Mouse (Mus musculus): ENCODE results near the gene Pi4ka.

Gene Pi4ka

DNA sequence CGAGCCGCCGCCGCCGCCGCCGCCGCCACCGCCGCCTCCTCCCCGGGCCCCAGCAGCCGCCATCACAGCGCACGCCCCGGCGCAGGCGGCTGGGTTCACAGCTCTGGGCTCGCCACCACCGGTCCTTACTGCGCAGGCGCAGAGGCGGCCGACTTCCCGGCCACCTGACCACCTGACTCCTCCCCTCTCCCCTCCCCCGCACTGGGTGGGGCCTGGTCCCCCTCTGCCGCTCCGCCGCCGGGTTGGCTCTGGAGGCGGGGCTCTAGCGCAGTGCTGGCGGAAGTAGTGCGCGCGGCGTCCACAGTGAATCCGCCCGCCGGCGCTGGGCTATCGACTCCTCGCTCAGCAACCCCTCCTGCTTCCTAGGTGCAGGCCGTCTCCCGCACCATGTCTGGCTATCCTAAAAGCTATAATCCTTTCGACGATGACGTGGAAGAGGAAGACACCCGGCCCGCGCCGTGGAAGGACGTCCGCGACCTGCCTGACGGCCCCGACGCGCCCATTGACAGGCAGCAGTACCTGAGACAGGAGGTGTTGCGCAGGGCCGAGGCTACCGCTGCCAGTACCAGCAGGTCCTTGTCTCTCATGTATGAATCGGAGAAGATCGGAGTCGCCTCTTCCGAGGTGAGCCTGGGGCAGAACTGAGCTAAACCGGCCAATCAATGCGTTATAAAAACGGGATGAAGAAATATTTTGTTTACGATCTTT is at the start of gene Pi4ka, which contains the start of gene Snap29:
Gene Pi4ka, minus strand, starts transcription at position 579 of the 708 bp plus-strand sequence.
Gene Snap29, plus strand, starts transcription at position 251 of the 708 bp plus-strand sequence.
- DNase-seq: peak; percentile 100

DNA sequence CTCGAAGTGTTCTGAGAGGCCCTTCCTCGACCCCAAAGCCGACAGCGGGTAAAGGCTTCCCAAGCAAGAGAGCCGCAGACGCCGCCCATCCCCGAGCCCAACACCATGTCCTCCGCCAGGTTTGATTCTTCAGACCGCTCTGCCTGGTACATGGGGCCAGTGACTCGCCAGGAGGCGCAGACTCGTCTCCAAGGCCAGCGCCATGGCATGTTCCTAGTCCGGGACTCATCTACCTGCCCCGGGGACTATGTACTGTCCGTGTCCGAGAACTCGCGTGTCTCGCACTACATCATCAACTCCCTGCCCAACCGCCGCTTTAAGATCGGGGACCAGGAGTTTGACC is 46.2 kb upstream of the Pi4ka start:
- DNase-seq: no peak

DNA sequence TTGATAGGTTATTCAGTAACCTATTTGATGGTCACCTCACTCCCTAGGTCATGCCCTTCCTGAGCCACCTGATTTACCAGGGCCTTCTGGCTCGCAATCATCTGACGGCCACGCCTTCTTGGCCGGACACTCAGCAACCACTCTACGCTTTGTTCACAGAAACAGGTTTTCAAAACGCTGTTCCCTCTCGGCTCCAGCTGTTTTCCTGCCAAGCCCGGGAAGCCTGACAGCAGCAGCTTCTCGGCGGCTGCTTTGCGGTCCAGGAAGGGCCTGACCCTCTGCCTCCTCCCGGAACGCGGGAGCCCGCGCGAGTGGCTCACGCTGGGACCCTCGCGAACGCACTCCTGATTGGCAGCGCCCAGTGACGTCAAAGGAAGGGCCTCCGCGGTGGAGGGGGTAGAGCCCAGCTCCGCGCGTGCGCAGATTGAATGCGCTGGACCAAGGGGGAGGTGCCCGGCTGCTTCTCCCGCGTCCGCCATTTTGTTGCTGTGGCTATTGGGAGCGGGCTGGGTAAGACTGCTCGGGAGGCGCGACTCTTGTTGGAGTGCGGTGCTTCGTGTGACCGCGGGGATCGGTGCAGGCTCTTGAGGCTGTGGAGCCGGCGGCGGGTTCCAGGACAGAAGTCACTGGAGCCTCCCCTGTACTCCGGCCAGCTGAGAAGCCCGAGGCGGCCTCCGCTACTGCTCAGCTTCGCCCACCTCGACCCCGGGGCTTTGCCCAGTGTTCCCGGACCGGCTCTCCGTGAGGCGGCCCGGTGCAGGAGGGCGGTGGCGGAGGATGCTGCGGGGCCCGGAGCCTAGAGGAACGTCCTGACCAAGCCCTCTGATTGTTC is 45.6 kb upstream of the Pi4ka start, which contains the start of gene Crkl:
Gene Crkl, plus strand, starts transcription at position 447 of the 832 bp plus-strand sequence.
- DNase-seq: peak; percentile 100

DNA sequence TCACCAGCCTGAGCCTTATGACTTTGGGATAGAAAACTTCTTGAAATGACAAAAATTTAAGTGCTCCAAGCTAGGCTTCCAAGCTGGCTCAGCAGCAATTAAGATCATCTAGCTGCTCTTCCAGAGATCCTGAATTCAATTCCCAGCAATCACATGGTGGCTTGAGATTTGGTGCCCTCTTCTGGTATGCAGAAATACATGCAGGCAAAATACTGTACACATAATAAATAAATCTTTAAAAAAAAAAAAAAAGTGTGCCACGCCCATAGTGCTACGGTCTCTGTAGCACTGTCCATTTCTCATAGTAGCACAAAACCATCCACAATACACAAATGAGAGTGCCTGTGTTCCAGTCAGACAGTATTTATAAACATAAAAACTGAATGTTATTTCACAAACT is 26.5 kb upstream of the Pi4ka start:
- DNase-seq: no peak

DNA sequence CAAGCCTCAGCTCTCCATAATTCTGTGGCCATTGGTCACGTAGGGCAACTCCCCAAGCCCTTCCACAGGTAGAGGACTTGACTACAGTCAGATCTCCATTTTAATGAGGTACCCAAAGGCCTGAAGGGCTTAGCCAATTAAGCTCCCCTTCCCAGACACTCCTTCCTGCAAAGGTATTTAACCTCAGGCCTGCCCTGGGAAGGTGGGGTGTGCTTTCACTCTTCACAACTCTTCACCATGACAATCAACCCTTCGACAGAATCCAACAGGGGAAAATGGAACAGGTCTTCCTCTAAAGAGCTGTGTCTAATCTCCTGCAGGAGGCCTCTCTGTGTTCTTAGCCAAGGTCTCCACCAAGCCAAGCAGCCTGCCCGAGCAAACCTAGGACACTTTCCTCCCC is 16.9 kb upstream of the Pi4ka start:
- DNase-seq: no peak

DNA sequence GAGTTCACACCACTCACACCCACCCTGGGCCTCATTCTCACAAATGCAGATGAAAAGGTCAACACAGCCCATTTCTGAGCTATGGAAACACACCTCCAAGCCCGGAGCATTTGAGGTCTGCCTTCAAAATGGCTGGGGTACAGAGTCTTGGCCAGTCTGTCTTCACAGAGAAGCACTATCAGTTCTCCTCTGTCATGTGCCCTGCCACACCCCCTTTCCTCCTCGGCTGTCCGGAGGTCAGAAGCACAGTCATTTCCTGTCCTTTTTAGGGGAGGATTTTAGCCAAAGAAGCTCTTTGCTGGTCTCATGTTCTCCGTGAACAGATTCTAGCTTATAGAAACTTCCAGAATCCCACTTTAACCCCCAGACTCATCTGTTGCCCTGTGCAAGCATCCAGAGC is 4.1 kb upstream of the Pi4ka start:
- DNase-seq: peak; percentile 96

DNA sequence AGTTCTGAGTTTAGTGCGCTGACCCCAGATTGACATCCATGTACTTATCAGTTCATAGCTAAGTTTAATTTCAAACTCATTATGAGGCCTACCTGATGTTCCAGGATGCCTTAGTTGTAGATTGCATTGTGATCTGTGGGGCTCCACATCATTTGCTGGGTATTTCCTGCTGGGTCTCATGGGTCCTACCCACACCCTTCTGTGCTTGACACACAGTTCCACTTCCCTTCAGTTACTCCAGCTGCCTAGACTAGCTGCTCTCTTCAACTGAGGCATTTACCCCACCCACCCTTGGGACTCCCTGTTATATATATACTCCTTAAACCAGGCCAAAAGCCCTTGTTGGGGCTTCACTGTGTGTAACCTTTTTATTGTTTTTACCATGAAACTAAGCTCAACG is 2.9 kb upstream of the Pi4ka start:
- peak; percentile 96 for DNase-seq

DNA sequence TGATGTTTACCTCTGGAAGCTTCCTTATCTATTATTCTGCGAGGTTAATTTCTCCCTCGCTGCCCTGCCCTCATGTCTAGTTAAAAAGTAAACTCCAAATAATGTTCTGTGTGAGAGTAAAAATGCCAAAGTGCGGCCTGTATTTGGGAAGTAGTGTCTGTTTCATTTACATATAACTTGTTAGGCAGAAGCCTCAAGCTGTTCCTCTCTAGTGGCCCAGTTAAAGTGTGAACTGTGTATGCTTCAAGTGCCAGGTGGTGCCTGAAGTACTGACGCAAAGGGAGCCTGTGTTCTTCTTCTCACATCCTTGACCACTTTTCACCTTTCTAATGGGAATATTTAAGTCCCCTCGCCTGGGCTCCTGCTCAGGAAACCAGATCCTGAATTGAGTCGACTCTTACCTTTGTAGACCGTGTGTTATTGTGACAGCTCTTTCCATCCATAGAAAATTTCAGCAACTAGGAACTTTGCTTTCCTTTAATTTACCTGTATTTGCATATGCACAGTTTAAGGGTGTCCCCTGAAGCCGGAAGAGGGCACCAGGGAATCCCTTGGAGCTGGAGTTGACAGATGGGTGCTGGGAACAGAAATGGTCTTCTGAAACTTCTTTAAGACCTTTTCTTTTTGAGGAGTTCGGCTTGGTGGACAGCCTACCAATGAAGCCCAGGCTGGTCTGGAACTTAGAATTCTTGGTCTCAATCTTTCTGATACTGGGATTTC is 558 bp upstream of the Pi4ka start:
- peak; percentile 83 for DNase-seq

DNA sequence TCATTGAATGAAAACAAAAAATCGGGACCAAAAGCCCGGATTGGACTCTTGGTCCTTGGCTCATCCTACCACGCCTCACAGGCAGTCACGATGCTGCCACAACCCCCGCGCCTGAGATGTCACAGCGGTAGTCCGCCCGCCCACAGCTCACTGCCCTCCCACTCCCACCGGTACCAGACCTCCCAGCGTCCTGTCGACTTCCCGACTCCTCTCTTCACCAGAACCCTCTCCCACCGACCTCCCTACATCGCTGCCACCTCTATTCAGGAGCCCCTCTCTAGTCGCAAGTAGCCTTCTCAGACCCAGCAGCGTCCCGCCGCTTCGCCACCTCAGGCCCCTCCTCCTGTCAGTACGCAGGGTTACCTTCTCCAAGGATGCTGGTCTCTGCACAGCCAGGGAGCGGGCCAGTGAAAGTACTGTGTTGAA is 830 bp downstream of the Pi4ka start:
- DNase-seq: no peak

DNA sequence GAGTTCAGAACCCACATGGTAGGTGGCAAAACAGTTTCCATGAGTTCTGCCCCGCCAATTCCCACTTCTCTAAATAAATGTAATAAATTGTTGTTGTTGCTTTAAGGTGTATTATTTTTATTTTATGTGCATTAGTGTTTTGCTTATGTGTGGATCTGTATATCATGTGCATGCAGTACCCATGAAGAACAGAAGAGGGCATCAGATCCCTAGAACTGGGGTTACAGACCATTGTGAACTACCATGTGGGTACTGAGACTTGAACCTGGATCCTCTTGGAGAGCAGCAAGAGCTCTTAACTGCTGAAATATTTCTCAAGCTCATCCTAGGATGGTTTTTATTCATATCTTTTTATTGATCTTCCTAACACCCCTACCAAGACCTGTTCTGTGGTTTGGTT is 3.3 kb downstream of the Pi4ka start:
- DNase-seq: no peak

DNA sequence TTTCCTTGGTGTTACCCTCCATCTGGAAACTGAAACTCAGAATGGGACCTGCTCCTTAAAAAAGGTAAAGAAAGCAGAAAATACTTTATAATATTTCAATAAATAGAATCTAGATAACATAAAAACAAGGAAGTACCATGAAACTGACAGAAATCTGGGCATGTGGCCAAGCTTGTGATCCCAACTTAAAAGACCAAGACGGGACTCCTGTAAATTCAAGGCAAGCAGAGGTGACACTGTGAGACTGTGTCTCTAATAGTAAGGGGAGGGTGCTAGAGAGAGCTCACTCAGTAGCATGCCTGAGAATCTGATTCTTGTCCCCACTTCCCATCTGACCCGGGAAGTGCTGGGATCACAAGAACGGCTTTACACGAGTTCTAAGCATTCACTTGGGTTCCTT is 13.3 kb downstream of the Pi4ka start:
- DNase-seq: peak; percentile 87

DNA sequence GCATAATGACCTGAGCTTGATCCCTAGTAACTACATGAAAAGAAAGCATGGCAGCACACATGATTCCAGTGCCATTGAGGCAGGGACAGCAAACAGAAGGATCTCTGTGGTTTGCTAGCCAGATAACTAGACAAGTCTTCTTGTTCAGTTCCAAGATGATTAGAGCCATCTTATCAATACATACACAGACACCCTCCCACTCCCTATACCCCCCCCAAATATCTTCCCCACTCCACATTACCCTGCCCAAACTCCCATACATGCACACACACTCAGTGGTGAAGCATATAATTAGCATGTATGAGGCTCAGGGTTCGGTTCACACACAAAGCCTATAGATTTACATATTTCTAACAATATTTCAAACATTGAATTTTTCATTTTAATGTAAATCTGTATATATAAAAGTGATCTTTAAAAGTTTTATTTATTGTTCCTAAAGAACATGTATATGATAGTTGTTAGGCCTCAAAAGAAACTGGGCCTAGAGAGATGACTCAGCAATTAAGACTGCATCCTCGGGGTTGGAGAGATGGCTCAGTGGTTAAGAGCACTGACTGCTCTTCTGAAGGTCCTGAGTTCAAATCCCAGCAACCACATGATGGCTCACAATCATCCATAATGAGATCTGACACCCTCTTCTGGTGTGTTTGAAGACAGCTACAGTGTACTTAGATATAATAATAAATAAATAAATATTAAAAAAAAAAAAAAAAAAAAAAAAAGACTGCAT is 22.4 kb downstream of the Pi4ka start:
- peak; percentile 41 for DNase-seq

DNA sequence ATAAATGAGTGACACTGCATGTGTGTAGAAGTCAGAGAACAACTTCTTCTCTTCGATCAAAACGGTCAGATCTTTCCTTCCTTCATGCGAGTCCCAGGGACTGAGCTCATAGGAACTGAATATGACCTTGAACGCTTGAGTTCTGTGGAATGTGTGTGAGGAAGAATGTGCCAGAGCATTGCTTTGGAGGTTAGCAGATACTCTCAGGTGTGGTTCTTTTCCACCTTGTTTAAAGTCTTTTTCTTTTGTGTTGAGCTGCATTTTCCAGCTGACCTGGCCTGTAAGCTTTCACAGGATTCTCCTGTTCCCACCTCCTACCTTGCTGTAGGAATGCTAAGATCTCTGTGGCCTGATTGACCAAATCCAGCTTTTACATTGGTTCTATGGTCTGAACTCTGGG is 23.8 kb downstream of the Pi4ka start:
- peak; percentile 25 for DNase-seq

DNA sequence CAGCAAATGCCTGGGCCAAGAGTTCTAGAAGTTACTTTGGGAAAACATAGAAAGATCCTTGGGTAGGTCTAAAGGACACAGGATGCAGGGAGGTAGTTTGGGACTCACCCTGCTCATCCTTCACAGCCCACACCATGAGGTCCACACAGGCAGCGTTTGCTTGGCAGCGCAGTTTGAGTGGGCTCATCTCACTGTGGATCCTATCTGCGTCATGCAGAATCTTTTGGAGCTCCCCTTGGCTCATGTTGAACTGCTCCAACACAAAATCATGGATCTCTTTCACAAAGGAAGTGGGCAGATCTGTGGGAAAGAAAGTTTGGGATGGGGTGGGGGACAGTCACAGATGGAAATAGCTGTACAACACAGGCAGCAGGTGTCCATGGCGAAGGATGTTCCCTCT is 47.3 kb downstream of the Pi4ka start:
- no peak for DNase-seq

DNA sequence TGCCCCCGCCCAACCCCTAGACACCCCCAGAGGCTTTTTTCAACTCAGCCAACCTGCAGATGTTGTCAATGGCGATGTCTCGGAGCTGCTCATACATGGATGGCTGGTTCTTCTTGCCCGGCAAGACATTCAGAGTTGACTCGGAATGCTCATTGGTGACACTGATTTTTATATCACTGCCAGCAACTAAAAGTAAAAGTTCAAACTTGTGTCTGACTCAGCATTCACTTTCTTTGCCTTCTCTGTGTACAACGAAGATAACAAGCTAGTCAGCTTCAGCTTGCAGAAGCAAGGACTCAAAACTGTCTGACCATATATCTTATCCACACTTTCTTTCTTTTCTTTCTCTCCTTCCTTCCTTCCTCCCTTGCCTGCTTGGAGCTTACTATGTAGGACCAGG is 50.1 kb downstream of the Pi4ka start:
- no peak for DNase-seq

DNA sequence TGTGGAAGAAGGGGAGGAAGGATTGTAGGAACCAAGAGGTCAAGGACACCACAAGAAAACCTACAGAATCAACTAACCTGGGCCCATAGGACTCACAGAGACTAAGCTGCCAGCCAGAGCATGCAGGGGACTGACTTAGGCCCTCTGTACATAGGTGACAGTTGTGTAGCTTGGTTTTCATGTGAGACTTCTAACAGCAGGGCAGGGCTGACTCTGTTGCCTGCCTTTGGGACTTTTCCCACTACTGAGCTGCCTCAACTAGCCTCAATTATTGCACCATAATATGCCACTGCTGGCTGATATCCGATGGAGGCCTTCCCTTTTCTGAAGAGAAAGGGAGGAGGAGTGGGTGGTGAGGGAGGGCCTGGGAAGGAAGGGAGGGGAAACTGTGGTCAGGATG is 59.3 kb downstream of the Pi4ka start:
- peak; percentile 53 for DNase-seq

DNA sequence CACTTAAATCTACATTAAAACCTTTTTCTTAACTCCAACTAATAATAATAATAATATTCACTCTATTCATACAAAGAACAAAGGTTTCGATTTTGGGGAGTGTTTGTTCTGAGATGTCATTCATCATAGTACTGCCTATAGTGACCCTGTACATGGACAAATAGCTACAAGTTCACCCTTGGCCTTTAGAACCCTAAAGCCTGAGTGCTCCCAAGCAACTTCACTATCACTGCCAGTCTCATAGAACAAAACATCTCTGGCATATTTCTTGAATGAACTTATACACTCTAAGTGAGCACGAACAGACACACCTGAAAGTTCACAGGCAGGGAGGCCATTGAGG is 60.3 kb downstream of the Pi4ka start:
- no peak for DNase-seq

DNA sequence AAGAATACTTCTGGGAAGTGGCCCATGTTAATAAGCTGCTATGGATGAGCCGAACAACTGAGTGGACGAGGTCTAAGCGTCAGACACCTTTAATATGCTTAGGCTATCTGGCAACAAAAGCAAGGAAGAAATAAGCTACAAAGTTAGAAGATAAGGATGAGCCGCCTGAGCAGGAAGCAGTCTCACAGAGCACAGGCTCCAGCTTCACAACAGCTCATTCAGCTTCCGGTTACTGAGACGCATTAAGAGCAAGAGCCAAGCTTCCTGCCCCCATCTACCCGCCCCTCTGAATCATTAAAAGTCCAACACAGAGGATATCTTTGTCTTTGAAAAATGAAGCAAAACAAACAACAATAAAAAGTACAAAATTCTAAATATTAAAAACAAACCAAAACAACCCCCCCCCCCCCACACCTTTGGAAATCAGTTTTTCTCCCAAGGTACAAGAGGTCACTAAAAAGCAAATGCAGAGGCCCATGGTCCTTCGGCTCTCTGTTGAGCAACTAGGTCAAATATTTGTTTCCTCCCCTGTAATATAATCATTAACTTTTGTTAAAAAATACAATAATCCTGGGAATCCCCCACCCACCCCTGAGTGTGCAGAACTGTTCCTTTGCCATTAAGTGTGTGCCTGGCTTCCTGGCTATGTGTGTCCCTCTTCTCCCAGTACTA is 60.8 kb downstream of the Pi4ka start:
- DNase-seq: peak; percentile 61

DNA sequence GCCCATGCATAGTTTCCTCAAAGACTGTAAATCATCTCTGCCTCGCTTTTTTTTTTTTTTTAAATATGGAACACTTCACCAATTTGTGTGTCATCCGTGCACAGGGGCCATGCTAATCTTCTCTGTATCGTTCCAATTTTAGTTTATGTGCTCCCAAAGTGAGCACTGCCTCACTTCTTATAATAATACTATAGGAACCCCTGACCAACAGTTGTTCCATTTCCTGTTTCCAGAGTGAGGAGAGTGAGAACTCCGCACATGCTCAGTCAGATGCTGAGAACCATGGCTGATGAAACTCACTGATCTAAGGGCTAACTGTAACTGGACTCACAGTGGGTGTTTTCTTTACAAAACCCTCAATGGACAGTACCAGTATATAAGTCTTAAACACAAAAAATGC is 64.3 kb downstream of the Pi4ka start:
- peak; percentile 42 for DNase-seq

DNA sequence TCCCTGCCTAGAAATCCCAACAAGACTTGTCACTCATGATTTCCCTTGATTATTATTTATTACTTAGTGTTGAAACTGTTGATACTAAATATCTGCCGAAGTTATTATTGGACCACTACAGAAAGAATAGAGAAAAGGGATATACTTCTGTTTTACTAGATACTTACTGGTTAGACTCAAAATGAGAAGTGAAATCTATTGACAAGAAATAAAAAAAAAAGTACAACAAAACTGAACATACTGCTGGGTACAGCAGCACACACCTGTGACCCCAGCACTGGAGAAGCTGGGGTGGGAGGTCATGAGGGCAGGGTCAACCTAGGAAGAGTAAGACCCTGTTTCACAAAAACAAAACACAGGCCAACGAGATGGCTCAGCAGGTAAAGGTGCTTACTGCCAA is 65.4 kb downstream of the Pi4ka start:
- peak; percentile 35 for DNase-seq

DNA sequence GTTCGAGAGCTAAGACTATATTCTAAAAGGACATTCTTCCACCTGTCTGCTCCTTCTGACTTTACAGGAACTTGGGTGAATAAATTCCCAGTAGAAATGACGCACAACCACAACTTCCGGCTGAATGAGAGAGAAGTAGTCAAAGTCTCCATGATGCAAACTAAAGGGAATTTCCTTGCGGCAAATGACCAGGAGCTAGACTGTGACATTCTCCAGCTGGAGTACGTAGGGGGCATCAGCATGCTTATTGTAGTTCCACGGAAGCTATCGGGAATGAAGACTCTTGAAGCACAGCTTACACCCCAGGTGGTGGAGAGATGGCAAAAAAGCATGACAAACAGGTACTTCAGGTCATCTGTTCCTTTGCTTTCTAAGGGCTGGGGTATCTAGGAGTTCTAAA is 66.4 kb downstream of the Pi4ka start:
- no peak for DNase-seq

DNA sequence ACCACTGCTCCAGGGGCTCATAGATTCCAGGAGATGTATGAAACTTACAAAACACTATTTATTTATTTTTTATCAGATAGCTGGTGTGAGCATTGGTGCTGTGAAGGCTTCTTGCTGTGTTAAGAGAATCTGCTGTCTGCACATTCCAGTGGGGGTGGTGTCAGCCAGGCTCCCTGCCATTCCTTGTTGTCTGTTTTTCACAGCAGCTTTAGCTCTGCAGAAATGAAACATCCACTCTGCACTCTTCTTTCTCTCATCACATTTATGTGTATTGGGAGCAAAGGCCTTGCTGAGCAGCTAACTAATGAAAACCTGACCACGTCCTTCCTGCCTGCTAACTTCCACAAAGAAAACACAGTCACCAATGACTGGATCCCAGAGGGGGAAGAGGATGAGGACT is 70.0 kb downstream of the Pi4ka start:
- DNase-seq: no peak

DNA sequence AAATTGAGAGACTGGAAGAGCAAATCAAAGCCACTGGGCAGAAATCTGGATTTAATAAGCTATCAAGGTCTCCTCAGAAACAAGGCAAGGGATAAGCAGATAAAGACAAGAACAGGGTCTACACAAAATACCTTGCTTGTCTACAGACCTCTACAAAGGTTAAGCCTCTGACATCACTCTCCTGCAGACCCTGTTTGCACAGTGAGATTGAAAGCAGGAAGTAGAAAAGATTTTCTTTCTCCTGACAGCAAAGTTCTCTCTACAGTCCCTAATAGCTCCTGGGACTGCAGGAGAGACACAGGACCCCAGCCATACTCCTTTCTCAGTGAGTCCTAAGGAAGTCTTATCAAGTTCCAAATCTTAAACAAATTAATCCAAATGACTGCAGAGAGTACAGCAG is 71.5 kb downstream of the Pi4ka start:
- no peak for DNase-seq

Measured in heart, adult 11 months (tissue).